Mouse (Mus musculus) right cerebral cortex, postnatal 14 days (tissue): ENCODE measurements around the gene P2ry14.
"Not testable (repeated sequence)": the region's sequence is repeated elsewhere in the genome, so short reads cannot be mapped to it uniquely, and the experiment has no call there.

Experiments
- DNase-seq: peaks from one replicate; pipeline ENCODE4 v3.0.0; 2022

P2ry14 gene

DNA sequence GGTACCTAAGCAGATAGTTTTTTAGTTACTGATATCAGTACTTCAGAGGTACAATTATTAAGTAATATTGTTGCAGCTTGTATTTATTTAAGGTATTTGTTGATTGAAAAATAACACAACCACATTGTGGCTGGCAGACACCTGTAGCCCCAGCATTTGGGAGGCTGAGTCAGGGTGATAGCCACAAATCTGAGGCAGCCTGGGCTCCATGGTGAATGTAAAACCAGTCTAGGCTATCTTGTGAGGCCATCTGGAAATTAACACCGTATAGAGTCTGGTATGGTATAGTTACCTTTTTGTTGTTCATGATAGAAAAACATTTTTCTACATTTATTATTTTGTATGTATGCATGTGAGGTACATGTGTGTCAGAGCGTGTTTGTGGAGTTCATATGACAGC lies 51.3 kb downstream of the P2ry14 start:
- no peak for DNase-seq

DNA sequence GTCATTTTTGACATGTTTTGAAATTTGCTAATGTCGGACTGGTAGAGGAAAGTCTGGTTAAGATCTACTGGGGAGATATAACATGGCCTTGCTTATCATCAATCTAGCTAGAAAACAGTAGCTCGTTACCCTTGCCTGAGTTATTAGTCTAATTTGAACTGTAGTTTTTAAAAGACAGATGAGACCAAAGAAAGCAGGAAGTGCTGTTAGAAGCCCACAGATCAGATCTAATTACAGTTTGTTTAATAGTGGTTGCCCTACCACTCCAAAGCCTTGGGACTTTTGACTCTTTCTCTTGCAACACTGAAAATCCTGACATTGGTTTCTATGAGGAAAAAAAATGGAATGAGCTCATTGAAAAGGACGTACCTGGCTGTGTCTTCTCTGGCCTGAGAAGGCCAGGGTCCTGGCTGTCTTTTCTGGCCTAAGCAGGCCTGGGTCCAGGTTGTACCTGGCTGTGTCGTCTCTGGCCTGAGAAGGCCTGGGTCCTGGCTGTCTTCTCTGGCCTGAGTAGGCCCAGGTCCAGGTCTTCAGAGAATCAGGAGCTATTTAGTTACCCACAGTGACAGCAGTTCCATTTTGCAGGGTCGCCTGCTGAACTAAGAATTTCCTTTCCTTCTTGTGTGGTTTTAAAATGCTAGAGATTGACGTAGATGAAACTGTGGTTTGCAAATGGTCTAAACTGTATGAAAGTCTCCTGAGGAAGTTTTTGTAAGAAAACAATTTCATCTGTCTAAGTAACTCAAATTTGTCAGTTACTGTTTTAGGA lies 52.0 kb downstream of the P2ry14 start, which contains the start of gene Gpr171:
Gene Gpr171 (minus strand): TSS at position 604 of the 769 bp plus-strand sequence.
- no peak for DNase-seq

DNA sequence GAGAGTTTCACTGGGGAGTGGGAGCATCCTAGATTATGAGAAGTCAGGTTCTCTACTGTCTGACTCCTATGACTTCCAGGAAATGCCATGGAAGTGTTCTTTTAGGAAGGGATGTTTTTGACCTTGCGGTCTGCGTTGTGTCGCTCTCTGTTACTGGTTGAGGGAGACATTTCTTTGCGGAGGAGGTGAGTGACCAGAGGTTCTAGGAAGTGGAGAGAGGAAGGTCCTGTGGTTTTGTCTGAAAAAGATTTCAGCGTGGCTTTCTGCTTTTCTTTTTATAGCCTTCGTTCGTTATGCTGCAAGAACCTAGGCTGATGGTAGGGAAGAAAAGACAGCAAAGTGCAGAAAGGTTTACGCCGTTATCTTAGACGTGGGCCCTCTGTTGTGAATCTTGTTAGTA lies 54.9 kb downstream of the P2ry14 start:
- no peak for DNase-seq

DNA sequence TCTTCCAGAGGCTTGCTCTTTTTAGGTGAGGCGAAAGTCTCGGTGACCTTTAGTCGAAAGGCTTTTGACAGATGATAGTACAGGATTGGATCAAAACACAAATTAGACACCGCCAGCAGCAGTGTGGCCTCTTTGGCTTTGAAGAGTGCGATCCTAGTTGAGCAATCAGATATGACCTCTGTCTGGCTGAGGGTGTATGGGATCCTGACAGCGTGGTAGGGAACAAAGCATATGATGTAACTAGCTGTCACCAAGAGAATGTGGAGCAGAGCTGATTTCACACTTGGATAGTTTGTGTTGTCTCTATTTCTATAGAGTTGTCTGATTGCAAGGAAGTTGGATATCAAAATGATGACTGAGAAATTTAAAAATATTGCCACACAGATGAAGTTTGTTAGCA lies 56.0 kb downstream of the P2ry14 start:
- no peak for DNase-seq

DNA sequence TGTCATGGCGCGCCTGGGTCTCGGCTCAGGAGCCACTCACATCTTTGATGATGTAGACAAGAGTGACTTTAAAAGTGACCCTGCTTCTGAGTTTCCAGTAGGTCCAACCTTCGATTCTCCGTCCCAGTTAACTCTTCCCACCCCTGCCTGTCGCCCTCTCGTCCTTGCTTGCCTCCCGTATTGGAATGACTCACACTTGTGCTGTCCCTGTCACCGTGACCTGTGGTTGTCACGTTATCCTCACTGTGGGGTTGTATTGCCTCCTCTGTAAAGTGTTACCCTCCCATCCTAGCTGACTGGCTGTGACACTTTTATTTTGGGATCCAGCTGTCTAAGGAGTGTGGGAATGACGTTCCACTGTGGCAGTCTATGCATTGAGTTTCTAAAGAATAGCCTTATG lies 60.7 kb downstream of the P2ry14 start:
- DNase-seq, result no peak

DNA sequence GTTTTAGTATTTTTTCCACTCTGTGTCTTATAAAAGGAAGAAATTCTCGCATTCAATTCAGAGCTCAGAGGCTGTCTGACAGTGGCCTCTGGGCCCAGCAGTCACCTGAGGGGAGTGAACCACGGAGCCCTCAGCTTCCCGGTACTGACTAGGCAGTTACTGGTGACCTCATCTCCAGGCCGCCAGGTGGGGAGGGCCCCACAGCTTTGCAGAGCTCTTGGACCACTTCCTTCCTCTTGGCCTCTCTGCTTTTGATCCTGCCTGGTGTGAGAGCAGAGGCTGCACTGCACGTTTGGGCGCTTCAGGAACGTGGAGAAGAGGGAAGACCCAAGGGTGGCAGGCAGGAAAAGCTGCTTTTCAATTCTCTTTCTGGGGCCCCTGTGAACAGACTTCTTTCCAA lies 72.5 kb downstream of the P2ry14 start:
- DNase-seq, result no peak

DNA sequence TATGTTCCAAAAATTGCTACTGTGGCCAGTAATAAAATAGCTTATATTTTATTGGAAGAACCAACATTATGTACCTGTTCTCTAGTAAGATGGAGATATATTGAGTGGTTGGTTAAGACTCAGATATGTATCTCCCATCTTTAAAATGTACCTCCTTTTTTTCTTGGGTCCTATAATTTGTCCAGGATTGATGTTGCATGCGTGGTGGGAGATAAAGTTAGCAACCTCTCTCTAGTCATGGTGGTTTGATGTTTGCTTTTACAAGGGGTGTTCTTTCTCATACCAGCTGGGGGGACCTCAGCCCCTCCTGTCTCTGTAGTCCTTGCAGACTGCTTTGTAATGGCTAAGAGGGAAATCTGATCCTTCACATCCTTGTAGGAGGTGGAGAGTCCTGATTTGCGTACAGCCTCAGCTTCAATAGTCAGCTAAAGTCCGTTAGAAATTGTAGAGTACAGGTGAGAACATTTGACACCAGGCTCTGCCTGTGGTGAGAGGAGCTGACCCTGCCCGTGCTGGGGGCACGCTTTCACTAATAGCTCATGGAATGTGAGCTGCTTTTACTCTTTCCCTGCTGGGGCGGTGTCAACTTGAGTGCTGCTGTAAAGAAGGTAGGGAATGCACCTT lies 73.0 kb downstream of the P2ry14 start:
- DNase-seq, result no peak

DNA sequence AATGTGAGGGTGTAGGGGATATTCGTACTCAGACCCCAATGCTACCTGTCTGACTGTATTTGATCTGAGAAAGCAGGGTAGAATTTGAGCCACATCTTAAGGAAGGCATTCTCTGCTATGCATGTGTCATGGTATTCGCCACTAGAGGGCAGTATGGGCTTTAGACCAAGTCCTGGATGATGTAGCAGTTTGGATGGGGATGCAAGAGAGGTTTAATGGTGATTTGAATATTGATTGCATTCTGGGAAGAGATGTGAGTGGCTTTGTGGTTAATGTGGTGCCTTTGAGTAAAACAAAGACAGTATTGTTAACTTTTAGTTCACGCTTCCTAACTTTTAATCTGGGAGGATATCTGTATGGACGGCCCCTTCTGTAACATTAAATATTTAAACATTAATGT lies 74.1 kb downstream of the P2ry14 start:
- peak; percentile 19 for DNase-seq

DNA sequence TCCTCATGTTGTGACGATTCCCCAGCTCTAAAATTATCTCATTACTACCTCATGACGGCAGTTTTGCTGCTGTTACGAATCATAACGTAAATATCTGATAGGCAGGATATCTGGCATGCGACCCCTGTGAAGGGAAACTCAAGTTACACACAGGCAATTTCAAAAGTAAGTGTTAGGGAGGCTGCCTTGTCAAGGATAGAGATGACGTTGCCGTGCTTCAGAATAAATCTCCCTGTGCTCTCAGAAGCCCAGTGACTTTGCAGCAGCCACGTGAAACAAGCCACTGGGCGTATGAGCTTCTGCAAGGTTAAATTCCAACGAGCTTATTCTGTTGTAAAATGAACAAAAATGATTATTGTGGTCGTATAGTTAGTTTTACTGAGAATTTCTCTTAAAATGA lies 74.8 kb downstream of the P2ry14 start:
- DNase-seq, result no peak

DNA sequence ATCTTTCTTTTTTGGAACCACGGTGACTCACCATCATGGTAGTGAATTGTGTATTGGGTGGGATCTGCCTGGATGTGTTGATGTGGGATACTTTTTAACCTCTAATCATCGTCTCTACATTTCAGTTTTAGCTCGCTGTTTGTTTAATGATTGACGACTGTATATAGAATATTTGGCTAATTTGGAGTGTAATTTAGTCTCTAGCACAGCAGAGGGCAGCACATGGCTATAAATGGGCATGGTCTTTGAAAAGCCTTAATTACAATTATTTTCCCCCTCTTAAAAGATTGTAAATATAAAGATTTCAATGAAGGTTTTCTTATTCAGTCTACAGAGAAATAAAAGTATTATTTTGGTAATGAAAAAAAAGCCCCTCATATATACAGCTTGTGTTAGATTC lies 76.1 kb downstream of the P2ry14 start:
- DNase-seq, result no peak

DNA sequence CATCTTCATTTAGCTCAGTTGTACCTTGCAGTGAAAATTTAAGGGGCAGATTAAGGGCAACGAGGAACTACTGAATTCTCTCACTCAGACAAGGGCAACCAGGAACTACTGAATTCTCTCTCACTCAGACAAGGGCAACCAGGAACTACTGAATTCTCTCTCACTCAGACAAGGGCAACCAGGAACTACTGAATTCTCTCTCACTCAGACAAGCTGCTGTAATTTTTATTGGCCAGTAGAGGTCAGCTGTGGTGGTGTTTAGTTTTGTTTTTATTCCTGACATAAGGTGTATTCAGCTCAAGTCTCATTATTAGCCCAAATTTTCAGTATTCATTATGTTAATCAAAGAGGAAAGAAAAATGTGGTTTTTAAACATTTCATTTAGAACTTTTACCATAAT lies 84.3 kb downstream of the P2ry14 start:
- not testable (repeated sequence) for DNase-seq

DNA sequence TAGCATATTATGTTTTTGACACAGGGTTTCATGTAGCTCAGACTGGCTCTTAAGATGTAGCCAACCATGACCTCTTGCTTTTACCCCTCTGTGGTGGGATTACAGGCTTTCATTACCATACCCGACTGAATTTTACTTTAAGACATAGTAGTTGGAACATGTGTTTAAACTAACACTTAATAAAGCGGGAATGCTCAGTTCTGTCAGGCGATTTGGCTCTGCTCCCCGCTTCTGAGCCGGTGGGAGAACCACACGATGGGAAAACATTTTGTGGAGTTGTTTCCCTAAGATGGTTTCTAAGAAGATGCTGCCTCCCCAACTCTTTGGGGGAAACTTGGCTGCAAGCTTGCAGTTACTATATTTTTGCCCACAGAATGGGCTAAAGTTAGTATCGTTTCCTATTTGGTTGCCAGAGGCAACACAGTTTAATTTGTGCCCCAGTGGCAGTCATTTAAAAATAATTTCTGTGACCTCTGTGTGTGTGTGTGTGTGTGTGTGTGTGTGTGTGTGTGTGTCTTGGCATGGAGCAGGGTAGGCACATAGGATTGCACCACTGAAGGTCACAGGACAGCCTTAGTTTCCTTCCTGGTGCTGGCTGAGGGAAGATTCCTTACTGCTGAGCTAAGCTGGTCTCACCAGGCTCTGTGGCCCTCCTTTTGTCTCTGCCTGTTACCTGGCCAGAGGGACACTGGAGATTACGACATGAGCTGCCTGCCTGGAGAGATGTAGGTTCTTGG lies 86.7 kb downstream of the P2ry14 start:
- no peak for DNase-seq

DNA sequence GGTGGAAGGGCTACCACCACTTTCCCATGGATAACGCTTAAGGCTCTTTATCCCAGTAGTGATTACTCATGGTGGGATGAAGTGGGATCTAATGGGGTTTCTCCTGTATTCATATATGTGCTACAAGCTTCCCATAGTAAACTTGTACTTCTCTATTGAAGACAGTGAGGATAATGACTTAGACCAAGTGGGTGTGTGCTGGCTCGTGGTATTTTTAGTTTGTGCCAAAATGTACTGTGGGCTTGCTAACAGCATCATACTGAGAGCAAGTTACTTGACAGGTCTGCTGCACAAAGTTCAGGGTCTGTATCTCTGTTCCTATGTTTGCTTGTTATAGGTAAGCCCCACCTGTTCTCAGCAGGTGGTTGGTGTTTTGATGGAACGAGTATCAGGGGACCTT lies 87.5 kb downstream of the P2ry14 start:
- no peak for DNase-seq
